Comparison of ENCODE assay signal across 11 mouse cellular contexts in genomic region chrX:141324201-141324600, GRCm38 (mm10).
DNase-seq lines count a peak whose midpoint lies in the region.
"Had no signal": no experiment of that assay in that cellular context is flagged by ENCODE, and none has a peak within 500 bp of the region (broad histone marks: within the 10 kb centered on the region; RNA-seq: fewer than 3 reads in every experiment).

No protein-coding gene starts in this region.

- DNase-seq in embryo, embryonic 10 days (ENCODE audit: low spot score), result peak; percentile 4
- DNase-seq in embryo, embryonic 9.5 days (ENCODE audit: extremely low spot score), result no peak
- DNase-seq in layer of hippocampus, postnatal 14 days (ENCODE audit: low spot score in 2 of 2), result peak; percentile 1 to 13
- no peak for DNase-seq in layer of hippocampus, adult 18-20 months (ENCODE audit: low spot score in 2 of 2)
- peak; percentile 41 for DNase-seq in heart, adult 8-10 months (ENCODE audit: low spot score)
- DNase-seq in lung, postnatal 10 days, result peak; percentile 18
- no peak for DNase-seq in adrenal gland, postnatal 25 days
- DNase-seq in left cerebral cortex, adult 18-20 months (ENCODE audit: low spot score in 2 of 2), result no peak
- DNase-seq: adrenal gland, adult 2 months; B cell, adult 2 months; thymus, postnatal 4 days had no signal

Comparison
In these comparisons a context has a peak if more than half of its experiments do, and no peak if none do; other contexts are left out.
1. DNase-seq: peak in embryo, embryonic 10 days (single experiment), layer of hippocampus, postnatal 14 days (2 of 2), heart, adult 8-10 months (single experiment) and lung, postnatal 10 days (single experiment); none in embryo, embryonic 9.5 days (single experiment), layer of hippocampus, adult 18-20 months (0 of 2), adrenal gland, postnatal 25 days (single experiment) and left cerebral cortex, adult 18-20 months (0 of 2).